Mouse (Mus musculus) heart, postnatal 36 days (tissue): ENCODE results near the gene Tmem178. TPM values are rescaled to one million over a fixed set of nuclear protein-coding genes. Genes with fewer than 3 reads are reported as not detected.
"Not testable (repeated sequence)": the region's sequence is repeated elsewhere in the genome, so short reads cannot be mapped to it uniquely, and the experiment has no call there.

Experiments used
- DNase-seq, 2 experiments: peaks; one replicate each; pipeline ENCODE4 v3.0.0; 2021 to 2022
- intact Hi-C: fragments of 180-260 bp; cut with DNase I; formaldehyde crosslinking; loops from one replicate; pipeline ENCODE4 v1.15.1; 2025
- total RNA-seq, 2 experiments: library from RNA; stranded (reverse); gene quantifications; 2 replicates each; pipeline ENCODE4 v1.2.3; 2021

The Tmem178 gene
- total RNA-seq, 2 experiments from 2014 or later: 0.19 to 0.58 TPM

GRCm38 (mm10) chr17:80943835-80944529 is 450 bp upstream of the Tmem178 start:
- intact Hi-C loops: no loop called here
- no peak for DNase-seq

DNA sequence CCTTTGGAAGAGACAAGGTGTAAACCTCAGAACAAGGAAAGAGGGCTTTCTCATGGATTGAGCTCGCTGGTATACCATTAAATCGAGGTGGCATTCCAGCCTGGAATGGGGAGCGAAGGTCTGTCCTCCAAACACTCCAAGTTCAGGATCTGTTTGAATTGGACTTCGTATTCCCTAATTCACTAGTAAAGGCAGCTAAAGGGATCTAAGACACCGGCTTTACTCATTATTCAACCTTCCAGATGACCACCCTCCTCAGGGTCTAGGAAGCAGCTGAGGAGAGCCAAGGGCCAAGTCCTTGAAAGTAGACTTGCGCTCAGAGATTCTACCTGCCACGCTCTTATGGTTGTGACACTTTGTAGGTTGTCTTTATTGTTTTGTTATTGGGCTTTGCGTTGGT is 1.1 kb downstream of the Tmem178 start:
- intact Hi-C loops, DNase-seq: not testable (repeated sequence)

DNA sequence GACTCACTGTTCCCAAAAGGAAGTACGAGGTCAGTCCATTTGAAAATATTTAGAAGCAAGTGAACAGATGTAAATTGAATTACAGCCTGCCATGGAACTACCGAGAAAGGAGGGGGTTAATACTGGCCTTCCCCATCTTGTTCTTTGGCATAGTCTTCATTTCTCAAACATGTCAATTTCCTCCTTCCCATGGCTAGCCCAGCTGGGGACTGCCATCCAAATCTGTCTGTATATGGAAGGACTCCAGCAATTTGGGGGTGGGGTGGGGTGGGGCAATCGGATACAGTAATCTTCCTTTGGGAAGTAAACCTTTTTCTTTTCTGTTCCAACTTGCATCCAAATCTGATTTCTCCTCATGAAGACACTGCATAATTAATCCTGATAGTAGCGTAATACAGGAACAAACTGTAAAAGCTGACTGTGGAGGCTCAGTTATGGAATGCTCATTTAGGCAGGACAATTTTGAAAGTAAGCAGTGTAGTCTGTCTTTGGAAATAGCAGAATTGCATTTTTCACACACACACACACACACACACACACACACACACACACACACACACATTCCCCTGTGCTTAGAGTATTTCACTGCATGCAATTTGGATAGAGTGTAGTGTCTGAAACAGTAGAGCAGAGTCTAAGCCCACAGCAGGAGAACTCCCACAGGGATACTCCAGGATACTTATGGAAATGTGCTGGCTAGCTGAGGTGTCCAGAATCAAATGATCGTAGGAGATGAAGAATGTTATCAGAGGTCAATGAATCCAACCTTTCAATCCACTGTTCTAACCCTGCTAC is 1.9 kb downstream of the Tmem178 start:
- no peak for DNase-seq
- intact Hi-C loops: no loop called here

DNA sequence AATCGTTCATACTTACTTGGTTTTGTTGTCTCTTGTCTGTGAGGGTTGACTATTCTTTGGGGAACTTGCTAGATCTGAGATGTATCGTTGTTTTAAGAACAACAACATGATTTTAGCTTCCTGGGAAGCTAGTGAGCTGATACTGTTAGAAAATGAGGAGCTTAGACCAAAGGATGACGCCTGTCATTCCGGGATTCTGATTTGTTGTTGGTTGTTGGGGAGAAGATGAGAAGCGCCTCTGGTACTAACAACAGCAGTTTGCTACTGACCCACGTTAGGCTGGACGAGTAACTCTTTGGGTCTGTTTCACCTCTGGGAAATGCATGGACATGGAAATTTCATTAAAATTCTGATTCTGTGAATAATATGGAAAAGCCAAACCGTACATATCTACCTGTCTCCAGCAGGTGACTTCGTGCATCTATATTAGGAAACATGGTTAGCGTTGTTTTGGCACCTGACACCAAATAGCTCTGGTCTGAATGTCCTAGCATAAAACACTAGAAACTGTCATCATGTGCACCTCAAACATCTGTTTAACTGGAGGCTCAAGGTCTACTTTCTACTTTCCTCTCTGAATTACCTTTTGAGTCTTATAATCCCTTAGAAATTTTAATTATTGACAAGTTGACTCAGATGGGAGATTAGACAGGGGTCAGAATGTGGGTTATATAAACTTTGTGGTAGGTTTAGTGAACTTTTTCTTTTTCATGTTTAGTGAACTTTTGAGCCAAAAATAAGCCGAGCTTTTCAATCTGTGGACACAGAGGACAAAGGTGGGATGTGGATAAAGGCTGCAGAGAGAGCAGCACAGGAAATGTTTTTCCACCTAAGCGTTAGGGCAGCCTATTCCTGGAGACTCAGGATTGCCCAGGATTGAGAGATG is 2.9 kb downstream of the Tmem178 start:
- no peak for DNase-seq
- intact Hi-C loops: no loop called here

GRCm38 (mm10) chr17:80949382-80949781 is 5.0 kb downstream of the Tmem178 start:
- DNase-seq: no peak
- intact Hi-C loops: no loop called here

DNA sequence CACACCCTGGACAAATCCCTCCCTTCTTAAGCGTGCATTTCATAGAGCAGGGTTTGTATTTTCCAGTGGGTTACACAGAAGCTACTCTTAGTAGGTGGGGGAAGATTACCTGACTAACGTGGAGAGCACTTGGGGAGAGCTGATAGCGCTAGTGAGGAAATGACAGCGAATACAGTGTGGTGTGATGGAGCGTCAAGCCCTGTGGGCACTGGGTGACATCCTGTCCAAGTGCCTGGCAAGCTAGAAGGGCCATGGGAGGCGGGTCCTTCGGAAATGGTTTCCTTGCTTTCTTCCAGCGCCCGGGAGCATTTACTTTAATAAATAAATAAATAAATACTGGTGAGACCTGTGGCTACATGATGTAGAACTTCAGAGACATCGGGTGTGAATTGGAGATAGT is 5.5 kb downstream of the Tmem178 start:
- intact Hi-C loops: no loop called here
- no peak for DNase-seq

DNA sequence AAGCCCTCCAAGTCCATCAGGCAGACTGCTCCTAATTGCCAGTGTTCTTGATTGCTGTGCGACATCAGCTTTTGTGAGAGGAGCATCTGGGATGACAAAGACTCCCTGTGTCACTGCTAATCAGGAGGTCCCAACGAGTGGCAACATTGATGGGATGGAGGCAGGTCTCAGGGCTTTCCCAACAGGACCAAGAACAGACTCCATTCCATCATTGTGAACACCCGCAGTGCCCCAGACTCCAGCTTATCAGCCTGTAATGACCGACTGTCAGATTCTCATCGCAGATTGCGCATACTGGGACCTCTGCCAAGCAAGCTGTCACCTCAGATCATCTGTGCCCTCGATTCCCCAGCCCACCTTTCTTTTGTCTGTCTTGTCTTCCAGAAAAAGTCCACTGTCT is 7.9 kb downstream of the Tmem178 start:
- intact Hi-C loops: no loop called here
- DNase-seq: no peak

- intact Hi-C loops: no loop called here
- no peak for DNase-seq
These were observed 11.0 kb downstream of the Tmem178 start for GRCm38 (mm10) chr17:80955415-80955814.

DNA sequence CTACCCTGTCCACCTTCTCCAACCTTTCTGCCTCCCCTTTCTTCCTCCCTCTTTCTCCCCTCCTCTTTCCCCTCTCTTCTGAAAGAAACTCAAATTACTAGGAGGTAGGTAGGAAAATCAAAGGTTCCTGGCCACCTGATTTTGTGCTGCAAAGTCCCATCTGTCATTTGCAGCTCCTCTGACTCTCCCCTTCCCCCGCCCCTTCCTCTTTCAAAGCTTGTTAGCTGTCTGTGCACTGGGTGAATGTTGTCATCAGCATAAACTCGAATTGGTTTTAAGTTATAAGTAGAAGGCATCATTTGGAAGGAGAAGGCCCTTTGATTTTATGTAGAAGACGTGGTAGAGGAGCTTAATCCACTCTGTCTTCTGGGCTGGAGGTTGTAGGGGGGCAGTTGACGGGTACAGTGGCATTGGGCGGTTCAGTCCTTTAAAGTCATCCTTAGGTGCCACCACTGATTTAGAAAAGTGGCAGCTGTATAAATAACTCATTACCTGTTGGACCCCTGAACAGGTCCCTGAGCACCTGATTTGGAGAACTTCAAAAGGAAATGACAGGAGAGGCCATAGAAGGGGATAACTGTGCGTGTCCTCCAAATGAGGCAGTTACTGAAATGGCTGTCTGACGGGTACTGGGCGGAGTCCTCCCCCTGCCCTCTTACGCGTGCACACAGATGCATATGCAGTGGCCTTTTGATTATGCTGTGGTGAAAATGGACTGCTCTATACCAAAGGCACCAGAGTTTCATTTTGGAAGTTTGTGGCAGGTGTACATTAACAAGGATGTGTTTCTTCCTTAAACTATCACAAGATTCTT is 11.8 kb downstream of the Tmem178 start:
- no peak for DNase-seq
- intact Hi-C loops: no loop called here

- intact Hi-C loops: no loop called here
- DNase-seq: no peak
These were observed 13.9 kb downstream of the Tmem178 start for GRCm38 (mm10) chr17:80958332-80958731.

DNA sequence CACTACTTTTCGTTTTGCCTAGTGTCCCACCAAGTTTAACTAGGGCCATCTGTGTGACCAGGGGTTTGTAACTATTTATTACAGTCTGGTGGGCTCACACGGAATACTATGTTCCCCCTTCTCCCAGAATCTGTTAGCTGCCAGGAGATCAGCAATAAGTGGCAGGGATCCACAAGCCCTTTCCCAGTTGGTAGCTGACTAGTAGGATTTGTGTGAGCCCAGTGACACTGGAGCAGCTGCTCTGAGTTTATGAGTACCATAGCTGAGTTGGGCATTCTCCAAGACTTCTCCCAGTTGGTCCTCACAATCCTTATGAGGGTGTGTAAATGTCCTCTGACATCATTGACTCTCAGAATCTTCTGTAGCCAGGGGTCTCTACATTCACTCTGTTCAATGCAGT is 15.4 kb downstream of the Tmem178 start:
- DNase-seq: no peak
- intact Hi-C loops: no loop called here

GRCm38 (mm10) chr17:80967475-80967874 is 23.0 kb downstream of the Tmem178 start:
- intact Hi-C loops: no loop called here
- no peak for DNase-seq

- peak in 1 of 2 experiments; percentile 18 for DNase-seq
- intact Hi-C loops: no loop called here
These were observed 25.5 kb downstream of the Tmem178 start for GRCm38 (mm10) chr17:80969643-80970619.

GRCm38 (mm10) chr17:80970716-80971115 is 26.3 kb downstream of the Tmem178 start:
- DNase-seq: no peak
- intact Hi-C loops: no loop called here

- intact Hi-C loops: no loop called here
- no peak for DNase-seq
These were observed 28.5 kb downstream of the Tmem178 start for GRCm38 (mm10) chr17:80972891-80973290.

DNA sequence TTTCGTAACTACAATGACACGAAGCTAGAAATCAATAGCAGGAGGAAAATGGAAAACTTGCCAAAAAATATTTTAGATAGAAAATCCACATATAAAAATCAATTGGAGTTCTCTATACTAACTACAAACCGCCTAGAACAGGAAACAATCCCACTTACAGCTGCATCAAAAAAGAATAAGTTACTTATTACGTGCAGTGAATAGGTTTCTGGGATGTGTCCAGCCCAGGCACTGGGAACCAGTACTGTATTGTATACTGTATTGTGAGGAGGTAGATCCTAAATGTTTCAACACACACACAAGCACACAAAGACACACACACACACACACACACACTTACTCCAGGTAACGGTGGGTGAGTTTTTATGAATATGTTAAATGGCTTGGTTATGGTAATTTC is 32.8 kb downstream of the Tmem178 start:
- DNase-seq: no peak
- intact Hi-C loops: no loop called here

DNA sequence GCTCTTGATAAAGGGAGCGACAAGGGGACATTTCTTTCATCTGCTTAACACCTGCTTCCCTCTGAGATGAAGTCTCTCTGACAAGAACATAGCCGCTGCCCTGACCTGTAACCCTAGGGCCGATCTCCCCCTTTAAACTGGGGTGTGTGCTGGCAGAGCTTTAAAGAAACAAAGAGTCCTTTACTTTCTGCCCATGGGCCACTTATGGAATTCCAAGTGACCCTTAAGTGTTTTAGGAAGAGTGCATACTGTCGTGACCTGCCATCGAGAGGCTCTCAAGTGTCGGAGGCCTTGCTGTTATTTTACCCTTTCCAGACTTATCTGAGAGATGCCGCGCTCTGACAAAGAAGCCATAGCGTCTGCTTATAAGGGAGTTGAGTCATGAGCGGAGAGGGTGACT is 35.7 kb downstream of the Tmem178 start:
- intact Hi-C loops: loop anchor here (5.0 kb wide), 1 partner anchor 153 kb away; no protein-coding TSS in a partner anchor
- no peak for DNase-seq

DNA sequence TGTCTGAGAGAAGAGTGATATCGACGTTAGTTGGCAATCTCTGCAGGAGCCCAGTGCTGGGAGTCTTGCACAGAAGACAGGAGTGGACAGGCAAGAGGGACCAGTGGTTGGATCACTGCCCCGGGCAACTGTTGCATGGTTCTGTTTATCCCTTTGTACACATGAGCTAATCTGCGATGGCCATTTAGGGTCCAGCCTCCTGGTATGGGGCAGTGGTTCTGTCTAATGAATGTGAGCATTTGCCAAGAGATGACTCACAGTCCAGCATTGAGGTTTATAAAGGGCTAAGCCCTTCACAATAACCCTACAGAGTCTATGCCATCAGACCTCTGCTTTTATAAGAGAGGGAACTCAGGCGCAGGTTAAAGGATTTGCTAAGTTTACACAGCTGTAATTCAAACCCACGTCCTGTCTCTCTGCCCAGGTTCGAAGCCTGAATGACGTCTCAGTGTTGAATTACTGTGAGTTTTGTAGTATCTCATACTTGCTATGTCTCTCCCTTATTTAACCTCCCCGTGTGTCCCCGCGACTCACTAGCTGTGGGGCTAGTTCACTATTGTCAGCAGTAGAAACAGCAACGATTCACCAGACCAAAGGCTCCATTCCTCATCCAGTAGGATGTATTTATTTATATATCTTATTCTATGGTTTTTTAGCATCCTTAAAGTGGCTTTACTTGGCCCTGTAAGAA is 37.4 kb downstream of the Tmem178 start:
- DNase-seq: no peak
- intact Hi-C loops: loop anchor here (1.0 to 5.0 kb wide), 4 partner anchors 107 to 361 kb away; no protein-coding TSS in a partner anchor
